Mouse (Mus musculus) limb, embryonic 15.5 days (tissue): ENCODE results near the gene Gm27235. TPM values are rescaled to one million over a fixed set of nuclear protein-coding genes. Genes with fewer than 3 reads are reported as not detected.
"Not testable (repeated sequence)": the region's sequence is repeated elsewhere in the genome, so short reads cannot be mapped to it uniquely, and the experiment has no call there.

Experiments
- ATAC-seq: fragments of 200-750 bp; cut with Nextera tagmentation; 2 replicates; pipeline ENCODE4 v1.8.0; 2017; ENCODE audit warnings: low read depth, moderate TSS enrichment; ENCODE audit not compliant: insufficient number of reproducible peaks, low FRiP score, low TSS enrichment
- H3K27ac ChIP-seq: fragments of 300-500 bp; sonication (generic); 2 replicates; pipeline ENCODE4 v1.5.1; 2015; ENCODE audit warnings: moderate library complexity, mild to moderate bottlenecking, inconsistent platforms
- H3K27me3 ChIP-seq: fragments of 300-500 bp; sonication (generic); 2 replicates; pipeline ENCODE4 v1.6.1; 2015; ENCODE audit warnings: inconsistent platforms
- H3K36me3 ChIP-seq: fragments of 300-500 bp; sonication (generic); 2 replicates; pipeline ENCODE4 v1.6.1; 2015; ENCODE audit warnings: inconsistent platforms
- H3K4me1 ChIP-seq: fragments of 300-500 bp; sonication (generic); 2 replicates; pipeline ENCODE4 v1.6.1; 2015; ENCODE audit warnings: inconsistent platforms
- H3K4me2 ChIP-seq: fragments of 300-500 bp; sonication (generic); 2 replicates; pipeline ENCODE4 v1.6.1; 2015; ENCODE audit warnings: mild to moderate bottlenecking, inconsistent platforms
- H3K4me3 ChIP-seq: fragments of 300-500 bp; sonication (generic); 2 replicates; pipeline ENCODE4 v1.5.1; 2015; ENCODE audit warnings: mild to moderate bottlenecking, inconsistent platforms
- H3K9ac ChIP-seq: fragments of 300-500 bp; sonication (generic); 2 replicates; pipeline ENCODE4 v1.6.1; 2015; ENCODE audit warnings: inconsistent platforms
- H3K9me3 ChIP-seq: fragments of 300-500 bp; sonication (generic); 2 replicates; pipeline ENCODE4 v1.6.1; 2016; ENCODE audit warnings: inconsistent platforms
- WGBS: fragments of 180-500 bp; shearing (Covaris S2); methylation state at CpG from one replicate; pipeline ENCODE4 v1.1.7; 2015; 5-methylcytosine and 5-hydroxymethylcytosine counted together
- polyA plus RNA-seq: library from polyadenylated mRNA; unstranded; fragments of >200 nt; fragmentation: Nextera tagmentation; extraction: Ambion mirVana; gene quantifications from 2 replicates; pipeline ENCODE4 v1.2.1, GENCODE M21; 2015

The Gm27235 gene
- not detected in 2 replicates for polyA plus RNA-seq

DNA sequence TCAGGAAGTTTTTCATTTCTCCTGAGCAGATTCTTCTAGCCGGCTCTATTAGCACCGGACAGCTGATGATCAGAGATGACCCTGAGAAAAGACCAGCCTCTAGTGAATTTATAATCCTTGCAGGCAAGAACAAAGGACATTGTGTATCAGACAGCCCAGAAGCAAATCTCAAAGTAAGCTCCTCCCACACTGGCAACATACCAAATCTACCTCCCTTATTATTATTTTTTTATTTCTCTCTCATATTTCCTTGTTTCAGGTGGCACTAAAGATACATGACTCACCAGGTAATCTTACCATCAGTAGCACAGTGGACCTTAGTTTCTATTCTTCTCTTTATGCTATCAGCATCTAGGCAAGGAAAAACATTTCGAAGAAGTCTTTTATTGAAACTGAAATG is at the start of gene Gm27235, which contains the start of gene D730048I06Rik:
Gm27235 (minus strand) TSS at position 101 of the 400 bp plus-strand sequence.
D730048I06Rik (minus strand) TSS at position 112 of the 400 bp plus-strand sequence.
- 94% methylated on average over 3 of the region's 3 CpGs for WGBS
- no peaks in the 10 kb centered on the region for H3K27me3 ChIP-seq
- no peak within 1 kb of the TSS for H3K27ac ChIP-seq
- H3K36me3 ChIP-seq = no peaks in the 10 kb centered on the region
- no peaks in the 10 kb centered on the region for H3K4me1 ChIP-seq
- no peaks in the 10 kb centered on the region for H3K9me3 ChIP-seq
- no peak within 1 kb of the TSS for H3K4me3 ChIP-seq
- no peak within 1 kb of the TSS for H3K4me2 ChIP-seq
- ATAC-seq = no peak
- no peak within 1 kb of the TSS for H3K9ac ChIP-seq

DNA sequence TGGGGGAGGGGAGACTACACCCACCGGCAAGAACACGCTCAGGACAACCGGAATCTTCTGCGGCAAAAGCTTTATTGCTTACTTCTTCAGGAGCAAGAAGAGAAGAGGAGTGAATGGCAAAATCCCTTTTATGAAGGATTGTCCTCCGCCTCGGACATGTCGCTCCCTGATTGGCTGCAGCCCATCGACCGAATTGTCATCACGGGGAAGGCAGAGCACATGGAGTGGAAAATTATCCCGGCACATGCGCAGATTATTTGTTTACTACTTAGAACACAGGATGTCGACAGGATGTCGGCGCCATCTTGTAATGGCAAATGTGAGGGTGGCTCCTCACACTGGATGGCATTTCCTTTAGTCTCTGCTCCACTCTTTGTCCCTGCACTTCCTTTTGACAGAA is 28.0 kb upstream of the Gm27235 start:
- H3K9ac ChIP-seq, H3K4me3 ChIP-seq, ATAC-seq, H3K27ac ChIP-seq, H3K4me2 ChIP-seq, H3K36me3 ChIP-seq, H3K27me3 ChIP-seq, H3K9me3 ChIP-seq, H3K4me1 ChIP-seq: not testable (repeated sequence)
- WGBS = 92% methylated on average over 15 of the region's 15 CpGs

DNA sequence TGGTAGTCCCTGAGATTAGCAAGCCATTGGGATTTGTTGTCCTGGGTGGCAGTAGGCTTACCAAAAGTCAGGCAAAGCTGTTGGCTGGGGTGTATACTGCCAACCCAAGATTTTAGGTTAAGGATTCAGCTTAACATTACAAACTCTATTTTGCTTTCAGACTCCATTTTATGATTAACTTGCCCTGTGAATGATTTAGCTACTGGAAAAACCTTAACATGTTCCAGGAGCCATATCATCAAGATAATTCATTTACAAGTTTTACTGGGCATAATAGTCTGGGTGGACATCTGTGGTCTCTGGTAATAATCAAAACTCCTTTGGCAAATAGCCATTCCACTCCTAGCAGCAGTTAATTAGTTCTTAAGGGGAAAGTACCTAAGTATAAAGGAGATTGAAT is 8.2 kb upstream of the Gm27235 start:
- Histone ChIP-seq H3K27me3 (no peaks in the 10 kb centered on the region), H3K36me3 (no peaks in the 10 kb centered on the region), H3K27ac (no peak overlapping the region), H3K4me2 (no peak overlapping the region), H3K4me3 (no peak overlapping the region), H3K9ac (no peak overlapping the region), H3K9me3 (no peaks in the 10 kb centered on the region), H3K4me1 (no peaks in the 10 kb centered on the region)
- ATAC-seq = no peak

DNA sequence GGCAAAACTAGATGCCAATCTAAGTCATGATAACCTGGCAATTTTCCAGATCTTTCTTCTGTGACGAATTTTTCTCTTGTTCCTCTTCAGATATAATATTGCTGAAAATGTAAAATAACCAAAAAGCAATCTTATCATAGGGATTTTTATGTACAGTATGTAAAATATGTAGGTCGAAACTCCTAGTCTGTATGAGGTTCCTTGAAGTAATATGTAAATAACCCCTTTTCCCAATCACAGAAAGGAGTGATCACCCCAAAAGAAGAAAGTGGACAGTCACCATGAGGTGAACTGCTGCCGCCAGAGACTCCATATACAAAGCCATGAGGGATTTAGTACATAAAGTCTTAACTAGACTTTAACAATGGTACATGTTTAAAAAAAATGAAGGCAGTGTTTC is 11.9 kb downstream of the Gm27235 start, which contains the start of gene Gm17727:
Gm17727 (minus strand) TSS at position 101 of the 400 bp plus-strand sequence.
- ATAC-seq = no peak
- 61% methylated on average over 3 of the region's 3 CpGs for WGBS

DNA sequence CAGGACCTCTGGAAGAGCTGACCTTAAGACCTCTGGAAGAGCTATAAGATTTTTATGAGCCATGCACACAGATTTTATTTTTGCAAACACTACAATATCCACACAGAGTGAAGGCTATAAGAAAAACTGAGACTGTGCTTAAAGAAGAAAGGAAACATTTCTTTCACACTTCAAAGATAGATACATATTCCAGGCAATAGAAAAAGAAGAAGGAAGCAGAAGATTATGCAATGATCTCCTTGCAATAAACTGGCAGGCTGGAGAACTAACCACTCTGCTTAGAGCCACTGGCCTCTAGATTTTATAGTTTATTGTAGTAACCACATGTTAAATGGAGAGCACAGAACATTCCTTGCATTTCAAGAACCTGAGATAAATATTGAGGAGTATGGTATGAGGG is 33.1 kb downstream of the Gm27235 start:
- Histone ChIP-seq H3K9ac (no peak overlapping the region), H3K36me3 (no peaks in the 10 kb centered on the region), H3K27ac (no peak overlapping the region), H3K4me2 (no peak overlapping the region), H3K9me3 (no peaks in the 10 kb centered on the region), H3K4me3 (no peak overlapping the region), H3K4me1 (no peaks in the 10 kb centered on the region), H3K27me3 (no peaks in the 10 kb centered on the region)
- no peak for ATAC-seq

More for the DNA sequence above, 11.9 kb downstream of the Gm27235 start, which contains the start of gene Gm17727:
- no peak within 1 kb of the TSS for H3K27ac ChIP-seq
- no peaks in the 10 kb centered on the region for H3K27me3 ChIP-seq
- H3K4me2 ChIP-seq = no peak within 1 kb of the TSS
- H3K4me3 ChIP-seq = no peak within 1 kb of the TSS
- no peak within 1 kb of the TSS for H3K9ac ChIP-seq
- no peaks in the 10 kb centered on the region for H3K9me3 ChIP-seq
- no peaks in the 10 kb centered on the region for H3K36me3 ChIP-seq
- H3K4me1 ChIP-seq = no peaks in the 10 kb centered on the region

DNA sequence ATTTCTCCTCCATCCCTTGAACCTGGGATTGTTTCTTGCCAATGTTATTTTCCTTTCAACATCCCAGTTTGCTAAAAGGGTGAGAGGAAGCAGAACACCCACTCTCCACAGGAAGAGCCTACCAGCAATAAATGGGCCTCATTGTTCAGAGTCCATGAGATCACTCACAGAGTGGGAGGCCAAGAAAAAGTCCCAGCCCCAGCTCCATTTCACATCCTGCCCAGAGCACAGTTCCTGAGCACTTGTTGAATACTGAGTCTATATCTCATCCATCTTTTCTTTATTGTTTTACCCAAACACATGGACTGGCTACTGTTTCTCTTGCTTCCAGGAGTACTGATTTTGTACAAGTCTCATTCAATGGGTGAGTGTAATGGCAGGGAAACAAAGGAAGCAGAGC is 49.2 kb downstream of the Gm27235 start, which contains the start of gene Gm17677:
Gm17677 (plus strand) TSS at position 301 of the 400 bp plus-strand sequence.
- no peak for ATAC-seq
- H3K4me1 ChIP-seq = no peaks in the 10 kb centered on the region

More for the DNA sequence above, 49.2 kb downstream of the Gm27235 start, which contains the start of gene Gm17677:
- H3K36me3 ChIP-seq = no peaks in the 10 kb centered on the region
- no peak within 1 kb of the TSS for H3K9ac ChIP-seq
- no peak within 1 kb of the TSS for H3K27ac ChIP-seq
- no peak within 1 kb of the TSS for H3K4me2 ChIP-seq
- no peak within 1 kb of the TSS for H3K4me3 ChIP-seq
- no peaks in the 10 kb centered on the region for H3K9me3 ChIP-seq
- H3K27me3 ChIP-seq = no peaks in the 10 kb centered on the region

Other genes with a start within 250 kb of the Gm27235 start
- gene Ddx25, start 231.6 kb downstream of the Gm27235 start, polyA plus RNA-seq = 2.1 and 2.4 TPM in 2 replicates
- gene Pus3, start 231.5 kb downstream of the Gm27235 start, polyA plus RNA-seq = 17.2 and 19.2 TPM in 2 replicates
- gene Pate2, start 219.8 kb downstream of the Gm27235 start, polyA plus RNA-seq = 0.31 and 0.83 TPM in 2 replicates
- 14.2 and 14.4 TPM in 2 replicates for gene Hyls1, start 219.7 kb downstream of the Gm27235 start, polyA plus RNA-seq
- gene Pate4, start 178.2 kb downstream of the Gm27235 start, polyA plus RNA-seq = not detected in 2 replicates
- gene Pate3, start 141.9 kb downstream of the Gm27235 start, polyA plus RNA-seq = not detected in 2 replicates
- not detected in 2 replicates for gene Pate1, start 102.7 kb downstream of the Gm27235 start, polyA plus RNA-seq
- gene Gm17677, start 49.1 kb downstream of the Gm27235 start, polyA plus RNA-seq = not detected in 2 replicates
- not detected in 2 replicates for gene Gm17727, start 12.0 kb downstream of the Gm27235 start, polyA plus RNA-seq
- not detected in 2 replicates for gene D730048I06Rik, start within 50 bp of the Gm27235 start, polyA plus RNA-seq
- not detected in 2 replicates for gene 9230110F15Rik, start 54.0 kb upstream of the Gm27235 start, polyA plus RNA-seq
- gene 9230113P08Rik, start 118.3 kb upstream of the Gm27235 start, polyA plus RNA-seq = not detected in 2 replicates